Mouse (Mus musculus): Measurements from ENCODE around the gene Efnb1. TPM values are rescaled to one million over a fixed set of nuclear protein-coding genes. Genes with fewer than 3 reads are reported as not detected.
"Not testable (repeated sequence)": the region's sequence is repeated elsewhere in the genome, so short reads cannot be mapped to it uniquely, and the experiment has no call there.

Gene Efnb1
- polyA plus RNA-seq (2014; fragmentation: Nextera tagmentation; extraction: Ambion mirVana) = 45.0 and 59.4 TPM in 2 replicates

- ATAC-seq (ENCODE audit: low FRiP score, low TSS enrichment) = peak; percentile 93
- peak within 1 kb of the TSS; percentile 93 for H3K9ac ChIP-seq (ENCODE audit: low read depth, low read length)
- peak within 1 kb of the TSS; percentile 70 for H3K4me3 ChIP-seq (ENCODE audit: low read length)
- peaks cover 8% of the 10 kb centered on the region; the same call in 1 of the 2 replicates for H3K4me1 ChIP-seq (ENCODE audit: control insufficient read depth, insufficient read depth, low read length)
- H3K27me3 ChIP-seq (ENCODE audit: control insufficient read depth, insufficient read depth, low read length) = no peaks in the 10 kb centered on the region
- WGBS = 35% methylated on average over 35 of the region's 35 CpGs
- no peaks in the 10 kb centered on the region for H3K9me3 ChIP-seq (ENCODE audit: control insufficient read depth, low read length)
- H3K36me3 ChIP-seq (ENCODE audit: control insufficient read depth, insufficient read depth, low read length) = no peaks in the 10 kb centered on the region
- peak within 1 kb of the TSS; percentile 83; the same call in 1 of the 2 replicates for H3K27ac ChIP-seq (ENCODE audit: low read depth, low read length)
- H3K4me2 ChIP-seq (replicated peaks; ENCODE audit: low read depth, low read length) = peak within 1 kb of the TSS; percentile 68
Measured at GRCm38 (mm10) chrX:99135523-99136258, at the start of gene Efnb1. Gene Efnb1, plus strand, starts transcription at chrX:99136130.

GRCm38 (mm10) chrX:99092704-99093103 is 43.2 kb upstream of the Efnb1 start:
- Histone ChIP-seq H3K27ac (ENCODE audit: low read depth, low read length) (no peak overlapping the region), H3K4me3 (ENCODE audit: low read length) (no peak overlapping the region), H3K4me2 (replicated peaks; ENCODE audit: low read depth, low read length) (no peak overlapping the region), H3K9ac (ENCODE audit: low read depth, low read length) (no peak overlapping the region), H3K9me3 (ENCODE audit: control insufficient read depth, low read length) (no peaks in the 10 kb centered on the region), H3K4me1 (ENCODE audit: control insufficient read depth, insufficient read depth, low read length) (no peaks in the 10 kb centered on the region), H3K36me3 (ENCODE audit: control insufficient read depth, insufficient read depth, low read length) (no peaks in the 10 kb centered on the region), H3K27me3 (ENCODE audit: control insufficient read depth, insufficient read depth, low read length) (peaks cover 4% of the 10 kb centered on the region; the same call in 1 of the 2 replicates)
- 70% methylated on average over 2 of the region's 2 CpGs for WGBS
- no peak for ATAC-seq (ENCODE audit: low FRiP score, low TSS enrichment)

- H3K36me3 ChIP-seq (ENCODE audit: control insufficient read depth, insufficient read depth, low read length); H3K4me2 ChIP-seq (replicated peaks; ENCODE audit: low read depth, low read length); H3K4me3 ChIP-seq (ENCODE audit: low read length); H3K4me1 ChIP-seq (ENCODE audit: control insufficient read depth, insufficient read depth, low read length); H3K27me3 ChIP-seq (ENCODE audit: control insufficient read depth, insufficient read depth, low read length); H3K9ac ChIP-seq (ENCODE audit: low read depth, low read length); H3K9me3 ChIP-seq (ENCODE audit: control insufficient read depth, low read length); H3K27ac ChIP-seq (ENCODE audit: low read depth, low read length): not testable (repeated sequence)
- WGBS = 78% methylated on average over 7 of the region's 10 CpGs
- peak; percentile 91 for ATAC-seq (ENCODE audit: low FRiP score, low TSS enrichment)
Measured at GRCm38 (mm10) chrX:99111088-99111724, 24.7 kb upstream of the Efnb1 start.

GRCm38 (mm10) chrX:99119510-99119909 is 16.4 kb upstream of the Efnb1 start:
- no peak overlapping the region for H3K4me2 ChIP-seq (replicated peaks; ENCODE audit: low read depth, low read length)
- no peak for ATAC-seq (ENCODE audit: low FRiP score, low TSS enrichment)
- 87% methylated on average over 5 of the region's 5 CpGs for WGBS

GRCm38 (mm10) chrX:99130059-99130458 is 5.9 kb upstream of the Efnb1 start:
- Histone ChIP-seq H3K27ac (ENCODE audit: low read depth, low read length) (no peak overlapping the region), H3K4me3 (ENCODE audit: low read length) (no peak overlapping the region), H3K9ac (ENCODE audit: low read depth, low read length) (no peak overlapping the region), H3K4me1 (ENCODE audit: control insufficient read depth, insufficient read depth, low read length) (no peaks in the 10 kb centered on the region), H3K36me3 (ENCODE audit: control insufficient read depth, insufficient read depth, low read length) (no peaks in the 10 kb centered on the region), H3K9me3 (ENCODE audit: control insufficient read depth, low read length) (no peaks in the 10 kb centered on the region), H3K27me3 (ENCODE audit: control insufficient read depth, insufficient read depth, low read length) (no peaks in the 10 kb centered on the region), H3K4me2 (replicated peaks; ENCODE audit: low read depth, low read length) (no peak overlapping the region)
- WGBS = 38% methylated on average over 3 of the region's 3 CpGs
- no peak for ATAC-seq (ENCODE audit: low FRiP score, low TSS enrichment)

More at GRCm38 (mm10) chrX:99119510-99119909, 16.4 kb upstream of the Efnb1 start:
- Histone ChIP-seq H3K9ac (ENCODE audit: low read depth, low read length) (no peak overlapping the region), H3K4me1 (ENCODE audit: control insufficient read depth, insufficient read depth, low read length) (no peaks in the 10 kb centered on the region), H3K4me3 (ENCODE audit: low read length) (no peak overlapping the region), H3K36me3 (ENCODE audit: control insufficient read depth, insufficient read depth, low read length) (no peaks in the 10 kb centered on the region), H3K27me3 (ENCODE audit: control insufficient read depth, insufficient read depth, low read length) (no peaks in the 10 kb centered on the region), H3K9me3 (ENCODE audit: control insufficient read depth, low read length) (no peaks in the 10 kb centered on the region), H3K27ac (ENCODE audit: low read depth, low read length) (no peak overlapping the region)

- Histone ChIP-seq H3K27ac (ENCODE audit: low read depth, low read length) (no peak overlapping the region), H3K4me3 (ENCODE audit: low read length) (no peak overlapping the region), H3K9me3 (ENCODE audit: control insufficient read depth, low read length) (no peaks in the 10 kb centered on the region), H3K9ac (ENCODE audit: low read depth, low read length) (no peak overlapping the region), H3K36me3 (ENCODE audit: control insufficient read depth, insufficient read depth, low read length) (no peaks in the 10 kb centered on the region), H3K4me2 (replicated peaks; ENCODE audit: low read depth, low read length) (no peak overlapping the region), H3K4me1 (ENCODE audit: control insufficient read depth, insufficient read depth, low read length) (no peaks in the 10 kb centered on the region), H3K27me3 (ENCODE audit: control insufficient read depth, insufficient read depth, low read length) (no peaks in the 10 kb centered on the region)
- no peak for ATAC-seq (ENCODE audit: low FRiP score, low TSS enrichment)
- 74% methylated on average over 6 of the region's 6 CpGs for WGBS
Measured at GRCm38 (mm10) chrX:99132573-99132972, 3.4 kb upstream of the Efnb1 start.

GRCm38 (mm10) chrX:99134891-99135290 is 1.0 kb upstream of the Efnb1 start:
- Histone ChIP-seq H3K27ac (ENCODE audit: low read depth, low read length) (peak overlapping the region; percentile 20; the same call in 1 of the 2 replicates), H3K9me3 (ENCODE audit: control insufficient read depth, low read length) (no peaks in the 10 kb centered on the region), H3K9ac (ENCODE audit: low read depth, low read length) (peak overlapping the region; percentile 93; the same call in 1 of the 2 replicates), H3K4me1 (ENCODE audit: control insufficient read depth, insufficient read depth, low read length) (0 out of 2 replicates have a peak, but pooled peaks cover 3% of the 10 kb centered on the region), H3K36me3 (ENCODE audit: control insufficient read depth, insufficient read depth, low read length) (no peaks in the 10 kb centered on the region), H3K4me3 (ENCODE audit: low read length) (peak overlapping the region; percentile 70; the same call in 1 of the 2 replicates), H3K4me2 (replicated peaks; ENCODE audit: low read depth, low read length) (peak overlapping the region; percentile 49), H3K27me3 (ENCODE audit: control insufficient read depth, insufficient read depth, low read length) (no peaks in the 10 kb centered on the region)
- peak; percentile 41 for ATAC-seq (ENCODE audit: low FRiP score, low TSS enrichment)
- 23% methylated on average over 14 of the region's 14 CpGs for WGBS

GRCm38 (mm10) chrX:99136431-99136966 is 569 bp downstream of the Efnb1 start:
- Histone ChIP-seq H3K36me3 (ENCODE audit: control insufficient read depth, insufficient read depth, low read length) (no peaks in the 10 kb centered on the region), H3K27ac (ENCODE audit: low read depth, low read length) (peak overlapping the region; percentile 83; the same call in 1 of the 2 replicates), H3K4me3 (ENCODE audit: low read length) (peak overlapping the region; percentile 70), H3K9ac (ENCODE audit: low read depth, low read length) (peak overlapping the region; percentile 93), H3K9me3 (ENCODE audit: control insufficient read depth, low read length) (no peaks in the 10 kb centered on the region), H3K27me3 (ENCODE audit: control insufficient read depth, insufficient read depth, low read length) (no peaks in the 10 kb centered on the region), H3K4me2 (replicated peaks; ENCODE audit: low read depth, low read length) (peak overlapping the region; percentile 68), H3K4me1 (ENCODE audit: control insufficient read depth, insufficient read depth, low read length) (peaks cover 8% of the 10 kb centered on the region; the same call in 1 of the 2 replicates)
- no peak for ATAC-seq (ENCODE audit: low FRiP score, low TSS enrichment)
- WGBS = 31% methylated on average over 53 of the region's 53 CpGs

Measured in kidney, embryonic 14.5 days (tissue).